Mouse (Mus musculus) layer of hippocampus, adult 9-11 months (tissue): ENCODE measurements at regions not wholly inside any gene's neighbourhood (a gene's known extent, or its start where the extent isn't known, plus 50 kb on each side); places are given as distances from the start of the nearest gene placed in this dataset.

ENCODE experiments used
- DNase-seq: peaks from one replicate; pipeline ENCODE4 v3.0.0; 2022

DNA sequence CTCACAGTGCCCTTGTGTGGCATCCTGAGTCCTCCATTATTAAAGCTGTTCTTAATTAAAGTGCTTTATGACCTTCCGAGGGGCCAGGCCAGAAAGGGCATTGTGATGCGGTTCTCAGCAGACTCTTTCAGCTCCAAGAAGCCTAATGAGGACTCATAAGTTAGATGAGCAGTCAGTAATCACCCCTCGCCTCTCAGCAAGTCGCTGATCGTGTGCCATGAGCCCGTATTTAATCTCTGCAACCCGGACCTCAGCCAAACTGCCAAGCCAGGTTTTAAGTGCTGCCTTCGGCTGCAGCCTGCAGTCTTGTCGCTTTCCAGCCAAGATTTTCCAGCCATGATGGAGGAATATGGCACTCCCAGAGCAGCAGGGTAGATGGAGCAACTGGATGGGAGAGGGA is 56.1 kb upstream of the Rbfox1 start:
- no peak for DNase-seq

DNA sequence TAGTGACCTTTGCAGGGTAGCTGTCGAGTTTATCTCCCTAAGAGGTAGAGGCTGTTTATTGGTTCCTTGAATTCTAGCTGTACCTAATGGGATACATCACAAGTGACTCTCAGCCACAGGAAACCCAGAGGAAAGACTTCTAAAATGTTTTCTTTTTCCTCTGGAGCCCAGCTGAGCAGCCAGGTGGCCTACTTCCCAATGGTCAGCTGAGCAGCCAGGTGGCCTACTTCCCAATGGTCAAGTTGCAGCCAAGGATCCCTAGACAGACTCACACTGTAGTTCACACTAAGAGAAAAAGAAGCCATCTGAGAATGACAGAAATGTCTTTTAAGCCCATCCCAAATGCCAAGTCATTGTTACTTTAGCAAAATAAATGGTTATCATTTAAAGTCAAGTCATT is 61.8 kb upstream of the Rbfox1 start:
- no peak for DNase-seq

DNA sequence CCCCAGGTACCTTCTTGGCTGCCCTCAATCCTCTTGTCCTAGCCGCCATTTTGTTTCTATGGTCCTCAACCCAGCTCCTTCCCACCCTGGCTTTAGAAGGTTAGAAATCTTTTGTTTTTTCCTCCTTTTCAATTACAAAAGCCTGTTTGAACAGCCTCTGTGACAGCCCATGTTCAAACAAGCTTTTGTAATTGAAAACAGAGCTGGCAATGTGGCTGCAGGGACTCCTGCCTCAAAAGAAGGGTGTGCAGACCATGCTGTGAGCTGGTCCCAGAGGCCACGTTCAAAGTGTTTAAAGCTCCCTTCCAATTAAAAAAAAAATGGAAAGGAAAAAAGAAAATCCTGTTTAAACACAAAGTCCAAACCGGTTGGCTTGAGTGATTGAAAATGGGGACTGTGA is 68.0 kb upstream of the Rbfox1 start:
- DNase-seq: no peak

DNA sequence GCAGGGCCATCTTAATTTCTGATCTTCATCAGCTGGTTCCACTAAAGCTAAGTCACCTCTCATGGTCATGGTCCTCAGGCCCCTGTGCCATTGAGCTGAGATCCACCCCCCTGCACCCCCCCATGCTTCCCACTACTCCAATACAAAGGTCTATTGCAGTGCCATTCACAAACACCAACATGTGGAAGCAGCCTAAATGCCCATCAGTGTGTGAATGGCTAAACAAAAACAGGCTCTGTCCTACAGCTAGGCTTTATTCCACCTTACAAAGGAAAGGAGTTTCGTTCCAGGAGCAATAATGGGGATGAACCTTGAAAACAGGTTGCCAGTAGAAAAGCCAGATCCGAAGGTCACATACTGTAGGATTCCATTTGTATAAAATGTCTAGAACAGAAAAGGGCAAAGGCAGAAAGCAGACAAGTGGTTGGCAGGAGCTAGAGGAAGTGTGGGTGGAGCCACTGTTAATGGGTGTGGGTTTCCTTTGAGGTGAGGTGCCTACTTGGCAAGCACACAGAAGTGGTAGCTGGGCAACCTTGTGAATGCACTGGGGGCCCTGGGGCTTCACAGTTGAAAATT is 72.8 kb upstream of the Rbfox1 start:
- DNase-seq: no peak

DNA sequence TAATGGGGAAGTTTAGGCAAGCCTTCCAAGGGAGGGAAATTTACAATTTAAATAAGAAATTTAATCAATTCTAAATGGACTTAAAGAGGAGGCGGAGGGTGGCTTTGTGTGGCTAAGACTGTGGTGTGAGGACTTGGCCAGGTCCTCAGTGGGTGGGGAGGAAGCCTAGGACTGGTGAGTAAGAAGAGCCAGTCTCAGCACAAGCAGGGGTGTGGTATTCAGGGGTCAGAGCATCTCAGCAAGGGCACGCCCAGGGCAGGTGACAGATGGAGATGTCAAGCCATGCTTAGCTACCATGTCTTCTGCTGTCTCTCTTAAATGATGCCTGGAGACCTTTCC is 73.5 kb upstream of the Rbfox1 start:
- DNase-seq: no peak

DNA sequence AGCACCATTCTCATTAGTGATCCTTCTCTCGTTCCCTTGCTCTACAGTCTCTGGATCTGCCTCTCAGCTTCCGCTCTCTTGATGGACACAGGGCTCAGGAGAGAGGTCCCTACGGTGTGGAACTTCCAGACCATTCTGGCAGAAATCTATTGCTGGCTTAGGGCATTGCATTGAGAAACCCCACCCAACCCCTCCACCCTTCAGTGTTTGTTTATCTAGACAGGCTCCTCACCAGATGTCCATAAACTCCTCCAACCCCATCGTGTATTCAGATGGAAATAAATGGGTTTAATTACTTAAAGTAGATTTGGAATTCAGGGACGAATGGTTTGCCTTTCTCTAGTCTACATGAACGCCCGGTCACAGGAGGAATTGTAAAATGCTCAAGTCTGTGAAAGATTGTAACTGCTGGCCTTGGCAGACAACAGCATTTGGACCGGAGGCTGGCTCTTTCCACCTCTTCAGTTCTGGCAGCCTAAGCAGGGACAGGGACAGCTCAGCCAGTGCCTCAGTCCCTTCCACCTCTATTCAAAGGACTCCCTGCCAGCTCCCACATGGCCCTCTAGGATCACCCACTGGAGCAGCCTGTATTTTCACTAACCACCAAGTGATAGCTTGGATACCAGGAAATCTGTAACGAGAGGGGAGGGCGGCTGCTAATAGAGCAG is 74.0 kb upstream of the Rbfox1 start:
- no peak for DNase-seq

DNA sequence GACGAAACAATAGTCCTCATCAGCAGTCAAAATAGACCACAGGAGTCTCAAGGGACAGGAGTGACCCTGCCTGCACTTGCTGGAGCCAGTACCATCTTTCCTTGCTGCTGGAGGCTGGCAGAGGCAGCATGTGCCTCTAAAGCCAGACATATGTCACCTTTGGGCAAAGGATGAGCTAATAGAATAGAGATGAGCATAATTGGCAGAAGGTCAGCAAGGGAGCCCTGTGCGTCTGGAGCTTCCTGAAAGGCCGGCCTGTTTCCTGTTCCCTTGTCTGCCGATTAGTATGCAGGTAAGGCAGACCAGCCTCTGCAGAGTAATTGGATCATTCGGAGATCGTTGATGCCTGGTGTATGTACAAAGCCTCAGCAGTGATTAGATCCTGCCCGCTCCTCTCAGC is 87.0 kb upstream of the Rbfox1 start:
- no peak for DNase-seq

DNA sequence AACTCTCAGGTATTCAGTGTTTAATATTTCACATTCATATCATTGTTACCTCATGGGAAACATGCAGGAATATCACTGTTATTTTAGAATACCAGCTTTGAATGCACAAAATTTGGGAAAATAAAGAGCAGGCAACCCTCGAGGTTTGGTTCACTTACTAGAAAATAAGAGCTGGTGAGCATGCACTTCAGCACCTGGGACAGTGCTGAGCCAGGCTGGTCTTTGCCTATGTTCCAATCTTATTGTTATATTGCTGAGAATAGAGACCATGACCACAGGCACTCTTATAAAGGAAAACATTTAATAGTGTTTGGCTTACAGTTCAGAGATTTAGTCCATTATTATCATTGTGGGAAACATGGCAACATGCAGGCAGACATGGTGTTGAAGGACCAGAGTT is 92.9 kb upstream of the Rbfox1 start:
- DNase-seq: no peak

DNA sequence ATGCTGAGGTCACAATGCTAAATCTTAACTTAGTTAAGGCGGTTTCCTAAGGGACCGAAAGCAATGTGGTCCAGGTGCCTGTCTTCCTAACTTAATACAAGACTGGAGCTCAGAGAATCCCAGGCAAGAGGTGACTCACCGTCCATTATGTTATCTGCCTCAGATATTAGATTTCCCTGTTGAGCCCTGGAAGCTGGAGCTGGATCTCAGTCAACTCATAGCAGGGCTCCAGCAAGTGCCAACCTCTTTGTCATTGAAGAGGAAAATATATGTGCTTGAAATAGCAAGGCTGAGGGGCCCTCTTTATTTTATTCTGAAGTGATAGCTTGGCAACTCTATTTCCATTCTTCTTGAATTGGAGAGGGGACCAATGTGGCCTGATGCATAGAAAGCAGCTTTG is 95.0 kb upstream of the Rbfox1 start:
- DNase-seq: no peak

DNA sequence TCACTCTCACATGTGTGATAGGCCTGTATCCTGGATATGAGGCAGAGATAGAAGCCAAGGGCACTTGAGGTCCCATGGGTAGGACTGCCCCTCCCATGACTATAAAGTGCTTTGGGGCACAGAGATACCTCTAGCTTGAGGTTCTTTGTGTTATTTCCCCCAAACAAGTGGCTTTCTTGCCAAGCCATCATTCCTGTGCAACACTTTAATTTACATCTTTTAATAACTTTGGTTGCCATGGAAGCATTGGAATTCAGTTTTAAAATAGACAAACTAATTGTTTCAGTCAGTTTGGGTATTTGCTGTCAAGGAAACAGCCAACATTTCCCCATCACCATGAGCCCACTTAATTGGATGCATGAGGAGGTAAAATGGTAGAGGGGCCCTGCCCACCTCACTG is 97.9 kb upstream of the Rbfox1 start:
- peak; percentile 19 for DNase-seq

DNA sequence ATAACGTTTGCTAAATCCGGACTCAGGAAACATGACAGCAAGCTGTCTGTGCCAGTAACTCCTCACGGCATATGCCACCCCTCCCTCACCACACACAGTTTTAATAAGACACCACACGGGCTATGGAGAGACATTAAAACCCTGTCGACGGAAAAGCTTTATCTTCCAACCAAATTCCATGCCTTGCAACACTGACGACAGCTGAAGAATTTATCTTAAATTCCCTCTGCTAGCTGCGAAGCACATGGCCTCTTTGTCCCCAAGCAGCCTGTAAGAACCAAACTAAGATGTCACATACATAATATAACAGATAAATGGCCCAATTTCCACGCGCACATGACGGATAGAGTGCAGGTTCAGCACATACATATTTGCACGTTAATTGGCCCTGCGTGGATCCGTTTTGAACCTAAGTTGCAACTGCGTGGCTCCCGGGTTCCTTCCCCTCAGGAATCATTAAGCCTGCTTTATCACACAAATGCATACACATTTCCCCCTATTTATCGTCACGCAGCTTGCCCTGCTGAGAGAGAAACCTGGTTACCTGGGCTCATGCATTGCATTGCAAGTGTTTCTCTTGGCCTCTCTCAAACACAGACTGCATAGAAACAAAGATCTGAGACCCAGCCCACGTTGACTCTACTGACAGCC is 118.3 kb upstream of the Rbfox1 start:
- peak; percentile 89 for DNase-seq

DNA sequence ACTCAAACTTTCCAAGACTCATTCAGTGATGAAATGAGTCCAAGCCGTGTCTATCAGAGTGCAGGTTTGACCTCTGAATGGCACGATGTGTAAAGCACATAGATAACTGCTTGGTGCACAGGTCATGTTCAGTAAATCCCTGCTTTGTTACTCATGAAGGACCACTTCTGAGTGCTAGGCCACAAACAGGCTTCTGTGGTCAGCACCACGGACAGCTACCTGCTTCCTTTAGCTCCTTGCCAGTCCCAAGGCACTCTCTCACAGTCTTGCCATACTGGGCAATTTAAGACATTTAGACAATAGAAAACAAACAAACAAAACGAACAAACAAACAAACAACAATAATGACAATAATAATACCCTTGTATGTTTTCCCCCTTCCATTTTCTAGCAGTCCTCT is 120.0 kb upstream of the Rbfox1 start:
- DNase-seq: no peak

DNA sequence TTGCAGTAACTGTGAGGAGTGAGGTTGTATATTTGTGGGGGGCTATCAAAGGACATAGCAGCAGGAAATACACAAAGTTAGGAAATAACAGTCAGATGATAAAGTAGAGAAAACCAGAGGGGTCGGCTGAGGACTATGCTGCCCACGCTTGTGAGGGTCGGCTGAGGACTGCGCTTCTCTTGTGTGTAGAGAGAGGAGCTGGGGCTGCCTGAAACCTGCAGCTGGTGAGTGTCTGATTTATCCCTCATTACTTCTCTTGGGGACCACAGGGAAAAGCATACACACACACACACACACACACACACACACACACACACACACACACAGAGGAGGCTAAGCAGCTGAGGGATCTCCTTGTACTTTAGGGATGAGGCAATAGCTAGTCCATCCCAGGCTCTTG is 124.3 kb upstream of the Rbfox1 start:
- DNase-seq: no peak

DNA sequence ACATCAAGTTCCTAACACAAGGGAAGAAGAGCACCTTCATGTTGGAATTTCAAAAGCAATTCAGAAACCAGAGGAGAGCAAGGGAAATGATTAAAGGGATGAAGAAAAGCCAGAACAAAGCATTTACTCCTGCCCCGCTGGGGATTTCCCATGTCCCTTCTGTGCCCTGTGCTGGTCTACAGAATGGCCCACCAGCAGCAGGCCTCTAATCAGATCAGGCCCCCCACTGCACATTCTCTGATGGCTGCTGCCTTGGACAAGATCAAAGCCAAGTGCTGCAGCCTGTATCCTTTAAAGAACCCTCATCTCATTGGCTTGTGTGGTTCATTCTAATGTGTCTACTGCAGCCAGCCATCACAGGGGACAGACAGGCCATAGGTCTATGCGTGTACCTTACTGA is 126.1 kb upstream of the Rbfox1 start:
- DNase-seq: no peak

DNA sequence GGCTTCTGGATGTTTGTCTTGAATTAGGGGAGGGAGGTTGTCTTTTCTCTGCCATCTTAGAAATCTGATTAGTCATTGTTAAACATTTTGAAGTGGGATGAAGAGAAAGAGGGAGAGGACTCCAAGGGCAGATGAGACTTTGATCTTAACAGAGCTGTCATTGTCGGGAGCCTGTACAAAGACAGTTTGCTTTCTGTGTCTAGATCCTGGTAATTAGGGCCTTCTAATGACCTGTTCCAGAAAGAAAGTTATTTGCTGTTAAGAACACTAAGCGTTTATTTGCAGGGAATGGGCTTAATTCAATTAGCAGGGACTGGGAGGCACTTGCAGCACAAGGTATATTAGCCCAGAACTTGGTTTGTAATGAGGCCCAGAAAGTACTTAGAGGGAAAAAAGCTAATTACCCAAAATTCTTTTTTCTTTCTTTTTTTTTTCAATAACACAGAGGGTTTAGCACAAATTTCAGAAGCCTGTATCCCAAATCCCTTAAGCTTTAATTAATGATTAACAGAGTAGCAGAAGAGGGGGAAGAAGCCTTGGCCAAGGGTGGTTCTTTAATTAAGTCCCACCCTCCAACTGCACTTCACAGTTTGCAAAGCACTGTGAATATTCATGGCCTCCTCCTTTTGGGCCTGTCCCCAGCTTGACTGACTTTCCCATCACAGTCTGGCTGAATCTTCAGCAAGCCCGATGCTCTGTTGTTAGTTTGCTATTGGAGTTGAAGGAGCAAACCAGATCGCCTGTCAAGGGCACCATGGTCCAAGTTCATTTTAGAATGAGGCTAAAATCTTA is 142.2 kb upstream of the Rbfox1 start:
- DNase-seq: no peak

DNA sequence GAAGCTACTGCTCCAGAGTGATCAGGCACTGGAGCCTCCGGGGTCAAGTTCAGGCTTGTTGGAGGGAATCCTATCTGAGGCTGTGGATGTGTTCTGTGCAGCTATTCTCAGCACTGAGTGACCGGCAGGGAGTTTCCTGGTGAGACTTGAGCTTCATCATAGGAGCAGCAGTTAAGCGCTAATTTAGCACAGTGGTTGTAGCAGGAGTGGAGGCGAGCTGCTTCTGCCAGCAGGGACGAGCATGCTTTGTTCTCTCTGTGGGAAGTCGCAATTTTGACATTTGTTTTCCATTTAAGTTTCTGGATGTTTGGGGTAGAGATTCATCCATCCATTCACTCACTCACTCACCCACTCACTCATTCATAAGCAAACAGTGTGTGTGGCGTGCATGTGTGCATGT is 144.4 kb upstream of the Rbfox1 start:
- DNase-seq: peak; percentile 45

DNA sequence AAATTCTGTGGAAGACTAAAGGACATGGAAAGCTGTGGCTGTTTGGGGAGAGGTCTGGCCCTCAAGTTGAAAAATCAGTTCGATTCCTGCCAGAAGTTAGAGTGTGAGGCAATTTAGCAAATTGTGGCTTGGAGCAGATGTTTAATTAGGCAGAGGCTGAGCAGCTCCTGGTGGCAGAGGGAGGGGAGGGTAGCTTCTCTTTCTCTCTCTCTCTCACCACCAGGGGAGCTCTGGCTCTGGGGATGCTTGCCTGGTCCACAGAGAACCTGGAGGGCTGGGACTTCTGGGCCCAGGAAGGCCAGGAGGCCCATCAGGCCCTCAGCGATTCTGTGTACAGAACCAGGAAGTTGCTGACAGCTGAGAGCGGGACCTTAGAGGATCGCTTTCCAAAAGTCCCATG is 151.5 kb upstream of the Rbfox1 start:
- DNase-seq: no peak

DNA sequence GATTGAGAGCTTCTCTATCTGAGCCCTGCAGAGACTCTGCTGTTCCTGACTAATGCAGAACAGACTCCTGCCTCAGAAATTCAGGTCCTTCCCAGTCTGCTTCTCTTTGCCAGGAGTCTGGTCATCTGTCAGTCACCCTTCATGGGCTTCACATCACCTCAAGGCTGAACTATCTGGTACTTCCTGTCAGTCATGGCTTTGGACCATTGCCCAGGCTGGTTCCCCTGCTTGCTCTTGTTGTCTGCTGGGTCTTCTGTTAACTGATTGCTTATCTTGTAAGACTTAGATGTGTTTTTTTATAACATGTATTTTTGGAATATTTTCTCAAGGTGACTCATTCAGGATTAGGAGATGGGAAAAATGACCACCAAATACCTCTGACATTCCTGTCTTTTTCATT is 162.6 kb upstream of the Rbfox1 start:
- no peak for DNase-seq

DNA sequence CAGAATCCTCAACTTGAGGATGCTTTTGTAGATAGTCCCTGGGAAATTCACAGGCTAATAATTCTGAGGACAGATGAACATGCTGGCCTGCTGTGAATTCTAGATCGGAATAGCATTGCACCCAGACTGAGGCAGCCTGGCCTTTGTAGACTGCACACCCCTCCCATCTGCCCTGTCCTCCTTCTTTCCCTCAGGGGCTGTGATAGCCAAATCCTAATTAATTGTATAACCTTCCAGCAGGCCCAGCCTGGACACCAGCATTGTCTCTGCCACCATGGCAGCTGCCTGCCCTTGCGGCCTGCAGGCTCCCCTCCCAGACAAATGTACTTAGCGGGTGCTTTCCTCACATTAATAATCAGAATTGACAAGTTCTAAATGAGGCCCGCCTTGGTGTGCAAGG is 171.7 kb upstream of the Rbfox1 start:
- no peak for DNase-seq

DNA sequence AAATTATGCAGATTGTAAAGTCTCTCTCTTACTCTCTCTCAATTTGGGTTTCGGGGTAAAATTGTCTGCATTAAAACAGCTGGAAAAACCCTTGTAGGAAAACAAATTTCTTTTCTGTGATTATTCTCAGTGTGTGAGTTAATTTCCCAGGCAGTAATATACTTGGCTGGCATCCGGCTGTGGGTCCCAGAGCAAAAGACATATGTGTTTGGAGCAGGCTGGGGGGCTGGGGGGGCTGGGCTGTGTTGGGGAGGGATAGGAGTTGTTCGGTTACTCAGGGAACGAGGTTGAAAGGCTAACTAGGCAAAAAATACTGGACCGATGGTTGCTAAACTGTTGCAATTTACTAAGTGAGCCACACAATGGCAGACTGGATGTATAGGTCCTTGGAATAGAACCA is 175.3 kb upstream of the Rbfox1 start:
- DNase-seq: no peak

DNA sequence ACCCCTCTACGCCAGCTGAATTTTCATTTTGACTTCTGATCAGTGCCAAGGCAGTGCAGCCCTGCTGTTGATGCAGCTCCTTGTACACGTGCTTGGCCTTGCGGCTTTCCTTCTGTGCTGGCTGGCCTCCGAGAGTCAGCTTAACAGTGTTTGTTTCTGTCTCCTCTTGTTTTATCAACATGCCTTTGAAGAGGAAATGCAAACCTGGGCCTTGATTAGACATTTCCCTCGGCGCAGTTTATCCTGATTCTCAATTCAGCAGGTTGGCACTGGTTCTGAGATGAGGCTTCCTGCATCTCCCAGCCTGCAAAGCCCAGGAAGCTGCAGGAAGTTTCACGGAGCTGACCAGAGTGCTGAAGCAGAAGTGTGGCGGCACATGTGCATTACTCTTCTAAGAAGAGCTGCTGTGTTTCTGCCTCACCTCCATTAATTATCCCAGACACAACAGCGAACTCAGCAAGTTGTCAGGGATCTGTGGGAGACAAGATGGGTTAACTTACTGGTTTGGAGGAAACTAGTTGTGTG is 184.4 kb upstream of the Rbfox1 start:
- DNase-seq: no peak

DNA sequence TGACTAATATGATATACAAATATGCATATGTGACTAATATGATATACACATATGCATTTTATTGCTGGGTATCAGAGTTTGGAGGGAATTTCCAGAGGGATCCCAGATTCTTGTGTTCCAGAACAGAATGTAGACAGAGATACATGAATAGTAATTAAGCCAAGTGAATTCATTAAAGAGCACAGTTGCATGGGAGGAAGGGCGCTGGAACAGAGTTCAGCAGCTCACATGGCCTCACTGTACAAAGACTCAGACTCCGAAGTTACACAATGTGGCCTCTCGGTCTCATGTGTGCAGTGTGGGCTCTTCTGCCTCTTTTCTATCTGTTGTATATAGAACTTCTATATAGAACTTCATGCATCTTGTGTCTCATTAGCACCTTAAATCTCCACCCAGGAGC is 196.8 kb upstream of the Rbfox1 start:
- DNase-seq: peak; percentile 27

DNA sequence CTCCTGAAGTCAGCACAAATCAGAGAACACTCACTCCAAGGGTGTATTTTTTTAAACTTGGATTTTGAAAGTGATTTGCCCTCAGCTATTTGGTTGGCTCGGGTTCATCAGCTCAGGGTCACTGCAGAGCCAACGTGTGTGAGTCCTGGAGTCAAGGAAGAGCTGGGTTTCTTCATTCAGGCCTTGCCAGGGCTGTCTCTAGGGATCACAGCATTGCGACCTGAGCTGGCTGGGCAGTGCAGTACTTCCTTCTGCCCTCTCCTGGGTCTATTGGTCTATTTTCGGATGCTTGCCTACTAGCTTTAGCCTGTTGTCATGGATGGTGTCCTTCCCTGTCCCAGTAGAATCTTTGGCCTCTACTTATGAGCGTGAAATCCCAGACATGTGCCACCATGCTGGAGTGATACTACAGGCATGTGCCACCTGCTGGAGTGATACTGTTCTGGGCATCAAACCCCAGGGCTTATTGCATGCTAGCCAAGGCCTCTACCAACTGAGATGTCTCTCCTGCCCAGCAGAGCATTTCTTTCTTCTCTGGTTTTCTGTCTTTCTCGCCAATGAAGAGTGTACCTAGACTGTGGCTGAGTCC is 211.7 kb upstream of the Rbfox1 start:
- DNase-seq: no peak

DNA sequence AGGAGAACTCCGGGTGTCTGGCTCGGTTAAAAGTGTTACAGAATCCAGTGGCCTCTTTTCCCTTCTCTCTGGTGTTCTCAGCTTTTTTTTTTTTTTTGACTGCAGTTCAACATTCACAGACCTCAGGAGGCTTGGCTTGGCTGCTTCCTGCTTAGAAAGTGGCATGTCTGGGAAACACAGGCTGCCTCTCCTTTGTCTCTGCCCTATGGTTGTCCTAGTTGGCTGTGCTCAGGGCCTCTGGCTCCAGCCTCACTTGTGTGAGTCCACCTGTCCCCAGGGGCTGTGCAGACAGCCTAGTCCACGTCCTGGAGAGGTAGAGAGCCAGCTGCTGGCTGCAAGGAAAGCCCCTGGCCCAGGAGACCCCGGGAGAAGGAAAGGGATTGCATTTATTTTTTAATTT is 212.3 kb upstream of the Rbfox1 start:
- peak; percentile 11 for DNase-seq
